In the genomic region with DNA sequence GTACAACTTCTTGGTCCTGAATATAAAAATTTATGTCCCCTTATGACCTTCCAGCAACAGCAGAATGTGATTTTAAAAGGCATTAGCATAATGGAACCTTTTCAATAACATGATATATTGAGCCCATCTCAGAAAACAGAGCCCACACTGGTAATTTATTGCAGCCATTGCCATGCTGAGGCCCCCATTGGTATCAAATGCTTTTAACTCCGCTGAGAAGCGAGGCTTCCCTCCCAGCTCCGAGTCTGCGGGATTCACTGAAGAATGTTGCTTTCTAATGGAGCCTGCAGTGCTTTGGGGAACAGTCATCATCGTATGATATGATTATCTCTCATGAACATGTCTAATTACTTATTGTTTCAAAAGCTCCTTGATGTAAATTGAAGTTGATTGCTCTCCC, we compare ENCODE assay signal across 26 mouse cellular contexts.
DNase-seq lines count a peak whose midpoint lies in the region; ATAC-seq and TF ChIP-seq lines count a peak whose summit lies in the region.
"Had no signal": no experiment of that assay in that cellular context is flagged by ENCODE, and none has a peak within 500 bp of the region (broad histone marks: within the 10 kb centered on the region; RNA-seq: fewer than 3 reads in every experiment).

No protein-coding gene starts in this region.

- H3K4me2 ChIP-seq in neural tube, embryonic 11.5 days (ENCODE audit: low read depth) = no peak overlapping the region
- H3K4me2 ChIP-seq: embryonic facial prominence, embryonic 12.5 days; embryonic facial prominence, embryonic 15.5 days; heart, embryonic 12.5 days; heart, embryonic 15.5 days; hindbrain, embryonic 15.5 days had no signal

- peak; percentile 11 for DNase-seq in embryo, embryonic 11 days
- no peak for DNase-seq in embryo, embryonic 10 days (ENCODE audit: low spot score)
- peak; percentile 13 for DNase-seq in neural tube, embryonic 11.5 days (ENCODE audit: low spot score)
- no peak for DNase-seq in neural tube, embryonic 10.5 days (ENCODE audit: extremely low spot score, low spot score)
- peak; percentile 15 for DNase-seq in brain, embryonic 14.5 days (ENCODE audit: low read depth)
- DNase-seq in adrenal gland, postnatal 36 days = no peak
- DNase-seq: adrenal gland, adult 8-10 months; adrenal gland, postnatal 25 days; cerebellum, adult 11 months; cerebellum, adult 2 months; cerebellum, adult 9-11 months; cerebellum, postnatal 36 days; forebrain, postnatal 0 days; gastrocnemius, adult 2 months; gastrocnemius, postnatal 14 days; heart, adult 11 months; heart, postnatal 10 days; heart, postnatal 36 days had no signal

- H3K9ac ChIP-seq in neural tube, embryonic 11.5 days (ENCODE audit: low read length) = no peak overlapping the region
- H3K9ac ChIP-seq: embryonic facial prominence, embryonic 12.5 days; embryonic facial prominence, embryonic 15.5 days; forebrain, postnatal 0 days; heart, embryonic 12.5 days; heart, embryonic 15.5 days; hindbrain, embryonic 15.5 days had no signal

- WGBS in neural tube, embryonic 11.5 days = 40% methylated on average over 5 of the region's 5 CpGs

- no peak overlapping the region for H3K4me3 ChIP-seq in neural tube, embryonic 11.5 days (ENCODE audit: low read depth, low read length)
- H3K4me3 ChIP-seq: embryonic facial prominence, embryonic 12.5 days; embryonic facial prominence, embryonic 15.5 days; gastrocnemius, adult 2 months; heart, embryonic 12.5 days; heart, embryonic 15.5 days; hindbrain, embryonic 10.5 days; hindbrain, embryonic 15.5 days had no signal

- TF ChIP-seq POLR2A in brain, embryonic 14.5 days (IDR thresholded peaks at IDR 0.05; ENCODE audit: borderline replicate concordance, extremely low read depth, insufficient read depth, insufficient read length, poor library complexity, severe bottlenecking) = no peak

- no peaks in the 10 kb centered on the region for H3K9me3 ChIP-seq in neural tube, embryonic 11.5 days (ENCODE audit: control insufficient read depth, low read length)
- H3K9me3 ChIP-seq: embryonic facial prominence, embryonic 12.5 days; embryonic facial prominence, embryonic 15.5 days; heart, embryonic 12.5 days; heart, embryonic 15.5 days; hindbrain, embryonic 10.5 days; hindbrain, embryonic 15.5 days had no signal

- H3K36me3 ChIP-seq in neural tube, embryonic 11.5 days (ENCODE audit: control insufficient read depth, insufficient read depth, low read length) = no peaks in the 10 kb centered on the region
- H3K36me3 ChIP-seq: embryonic facial prominence, embryonic 12.5 days; embryonic facial prominence, embryonic 15.5 days; heart, embryonic 12.5 days; heart, embryonic 15.5 days; hindbrain, embryonic 10.5 days; hindbrain, embryonic 15.5 days had no signal

- TF ChIP-seq CTCF in brain, embryonic 14.5 days (IDR thresholded peaks at IDR 0.05; ENCODE audit: borderline replicate concordance, extremely low read depth, insufficient read depth, insufficient read length) = no peak

- ATAC-seq in neural tube, embryonic 11.5 days (ENCODE audit: insufficient read depth, low FRiP score, low TSS enrichment) = no peak
- ATAC-seq: activated CD4-positive, CD25-positive, alpha-beta regulatory T cell, adult 4 months; forebrain, embryonic 14.5 days; forebrain, postnatal 0 days had no signal

- H3K27ac ChIP-seq in neural tube, embryonic 11.5 days (ENCODE audit: low read depth, low read length) = no peak overlapping the region
- H3K27ac ChIP-seq: embryonic facial prominence, embryonic 12.5 days; embryonic facial prominence, embryonic 15.5 days; gastrocnemius, adult 2 months; heart, embryonic 15.5 days; hindbrain, embryonic 10.5 days; hindbrain, embryonic 15.5 days had no signal

- H3K4me1 ChIP-seq in neural tube, embryonic 11.5 days (ENCODE audit: control insufficient read depth, insufficient read depth, low read length) = 0 out of 2 replicates have a peak, but pooled peaks cover 2% of the 10 kb centered on the region
- H3K4me1 ChIP-seq: embryonic facial prominence, embryonic 15.5 days; heart, embryonic 12.5 days; heart, embryonic 15.5 days had no signal

- no peaks in the 10 kb centered on the region for H3K27me3 ChIP-seq in neural tube, embryonic 11.5 days (ENCODE audit: control insufficient read depth, insufficient read depth, low read length)
- H3K27me3 ChIP-seq: embryonic facial prominence, embryonic 12.5 days; embryonic facial prominence, embryonic 15.5 days; heart, embryonic 12.5 days; heart, embryonic 15.5 days; hindbrain, embryonic 15.5 days had no signal

Comparison
In these comparisons a context has a peak if more than half of its experiments do, and no peak if none do; other contexts are left out.
1. DNase-seq: peak in embryo, embryonic 11 days (single experiment), neural tube, embryonic 11.5 days (single experiment) and brain, embryonic 14.5 days (single experiment); none in embryo, embryonic 10 days (single experiment), neural tube, embryonic 10.5 days (single experiment) and adrenal gland, postnatal 36 days (0 of 2).